Mouse (Mus musculus): ENCODE data around the gene Serpine3.
"Not testable (repeated sequence)": the region's sequence is repeated elsewhere in the genome, so short reads cannot be mapped to it uniquely, and the experiment has no call there.

Serpine3 gene

DNA sequence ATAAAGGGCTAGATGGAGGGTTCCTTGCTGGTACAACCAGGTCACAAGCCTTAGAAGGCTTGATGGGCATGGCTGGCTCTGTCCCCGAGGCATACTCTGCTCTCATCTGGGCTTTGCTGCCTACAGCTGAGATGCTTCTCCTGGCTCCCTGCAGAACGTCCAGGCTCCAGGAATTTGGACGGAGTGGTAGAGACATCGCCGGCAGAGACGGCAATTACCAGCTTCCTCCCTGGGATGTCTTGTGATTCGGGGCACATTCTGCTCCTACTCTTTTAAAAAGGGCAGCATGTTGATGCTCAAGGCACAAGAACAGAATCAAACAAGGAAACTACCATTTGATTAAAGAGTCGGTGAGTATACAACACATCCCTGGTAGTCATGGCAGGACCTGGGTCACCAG is at the start of gene Serpine3:
Gene Serpine3 (plus strand): TSS at position 301 of the 400 bp plus-strand sequence.
- DNase-seq = no peak

DNA sequence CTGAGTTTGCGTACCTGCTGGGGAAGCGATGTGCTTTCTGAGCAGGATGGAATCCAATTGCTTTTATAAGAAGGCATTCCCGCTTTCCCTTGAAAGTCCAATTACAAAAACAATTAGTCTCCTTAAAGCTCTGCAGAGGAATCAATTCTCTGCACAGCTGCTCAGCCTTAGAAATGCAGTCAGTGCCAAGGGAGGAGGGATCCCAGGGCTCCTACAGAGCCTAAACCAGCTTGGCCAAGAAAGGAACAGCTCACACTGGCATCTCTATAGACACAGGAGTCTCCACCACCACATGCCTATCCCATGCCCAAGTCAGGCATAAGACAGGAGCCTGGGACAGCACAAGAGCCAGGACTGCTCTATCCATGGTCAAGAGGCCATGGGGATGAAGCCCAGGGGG is 41.1 kb upstream of the Serpine3 start:
- DNase-seq = no peak

- no peak for DNase-seq
These were observed 35.5 kb upstream of the Serpine3 start for GRCm38 (mm10) chr14:62627951-62628350.

GRCm38 (mm10) chr14:62637436-62638344 is 25.8 kb upstream of the Serpine3 start:
- DNase-seq = no peak

DNA sequence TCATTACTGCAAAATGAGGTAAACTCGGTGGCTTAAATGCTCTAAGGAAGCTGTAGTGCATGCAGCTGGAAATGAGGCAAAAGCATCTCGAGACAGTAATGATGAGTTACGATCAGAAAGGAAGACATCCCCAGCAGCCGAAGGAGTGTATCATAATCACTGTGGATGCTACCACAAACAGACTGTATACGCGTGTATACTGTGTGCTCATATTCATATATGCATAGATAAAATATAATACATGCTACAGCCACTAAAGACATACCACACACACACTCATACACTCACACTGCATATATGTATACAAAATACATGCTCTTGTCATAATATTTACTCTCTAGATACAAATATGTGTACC is 25.1 kb upstream of the Serpine3 start:
- DNase-seq = no peak

DNA sequence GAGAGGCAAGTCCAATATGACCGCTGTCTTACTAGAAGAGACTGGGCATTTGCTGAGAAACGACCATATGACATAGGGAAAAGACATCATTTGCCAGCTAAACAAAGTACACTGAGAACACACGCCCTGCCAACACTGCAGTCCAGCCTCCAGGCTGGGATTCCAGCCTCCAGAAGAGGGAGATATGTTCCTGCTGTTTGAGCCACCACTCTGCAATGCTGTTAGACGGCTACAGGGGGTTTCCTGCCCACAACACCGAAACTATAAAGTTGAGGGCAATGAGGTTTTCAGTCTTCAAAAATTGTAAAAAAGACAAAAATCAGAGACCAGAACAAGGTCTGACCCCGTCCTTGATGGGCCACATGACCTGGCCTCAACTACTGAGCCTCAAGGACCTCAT is 24.4 kb upstream of the Serpine3 start:
- no peak for DNase-seq

GRCm38 (mm10) chr14:62639551-62639950 is 23.9 kb upstream of the Serpine3 start:
- DNase-seq = no peak

DNA sequence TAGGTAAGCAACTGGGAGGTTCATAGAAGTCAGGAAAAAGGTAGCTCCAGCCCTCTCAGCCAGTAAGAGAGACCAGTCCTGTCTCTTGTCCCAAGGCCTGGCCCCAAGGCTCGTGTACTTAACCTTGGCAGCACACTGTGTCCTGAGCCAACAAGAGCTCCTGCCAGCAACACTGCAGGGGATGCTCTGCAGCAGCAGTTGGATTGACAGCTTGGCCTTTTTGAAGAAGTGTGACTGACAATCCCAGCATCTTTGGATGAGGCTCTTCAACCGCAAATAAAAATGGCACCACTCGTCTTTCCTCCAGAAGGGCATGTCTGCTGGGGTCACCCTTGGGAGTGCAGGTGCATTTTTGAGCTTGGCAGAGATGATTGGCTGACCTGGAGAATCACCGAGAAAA is 23.1 kb upstream of the Serpine3 start:
- DNase-seq = no peak

DNA sequence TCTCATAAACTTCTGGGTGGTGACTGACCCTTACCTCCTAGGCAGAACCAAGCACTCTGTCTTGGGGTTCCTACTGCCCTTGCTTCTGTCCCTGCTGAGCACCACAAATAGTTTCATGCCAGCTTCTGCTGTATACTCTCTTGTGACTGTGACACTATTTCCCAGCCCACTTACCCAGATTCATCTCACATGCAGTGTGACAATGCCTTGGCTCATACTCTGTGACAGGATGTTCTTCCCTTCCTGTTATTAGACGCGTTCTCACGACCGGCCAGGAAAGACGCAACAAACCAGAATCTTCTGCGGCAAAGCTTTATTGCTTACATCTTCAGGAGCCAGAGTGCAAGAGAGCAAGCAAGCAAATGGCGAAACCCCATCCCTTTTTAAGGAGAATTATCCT is 21.1 kb upstream of the Serpine3 start:
- not testable (repeated sequence) for DNase-seq

DNA sequence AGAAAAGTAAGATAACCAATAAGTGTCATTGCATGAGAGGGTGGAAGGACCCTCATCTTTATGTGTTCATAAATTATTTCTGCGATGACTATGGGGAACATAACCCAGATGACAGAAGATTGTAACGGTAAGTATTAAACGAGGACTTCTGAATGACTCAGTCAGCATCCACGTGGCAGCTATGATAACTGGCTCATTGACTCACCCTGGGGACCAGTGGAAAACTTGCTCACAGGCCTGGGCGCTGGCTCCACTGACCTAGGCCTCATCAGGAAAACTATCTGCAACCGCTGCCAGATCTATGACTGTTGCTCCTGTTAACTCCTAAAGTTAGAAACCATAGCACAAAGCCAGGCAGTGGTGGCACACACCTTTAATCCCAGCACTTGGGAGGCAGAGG is 15.1 kb upstream of the Serpine3 start:
- DNase-seq = no peak

DNA sequence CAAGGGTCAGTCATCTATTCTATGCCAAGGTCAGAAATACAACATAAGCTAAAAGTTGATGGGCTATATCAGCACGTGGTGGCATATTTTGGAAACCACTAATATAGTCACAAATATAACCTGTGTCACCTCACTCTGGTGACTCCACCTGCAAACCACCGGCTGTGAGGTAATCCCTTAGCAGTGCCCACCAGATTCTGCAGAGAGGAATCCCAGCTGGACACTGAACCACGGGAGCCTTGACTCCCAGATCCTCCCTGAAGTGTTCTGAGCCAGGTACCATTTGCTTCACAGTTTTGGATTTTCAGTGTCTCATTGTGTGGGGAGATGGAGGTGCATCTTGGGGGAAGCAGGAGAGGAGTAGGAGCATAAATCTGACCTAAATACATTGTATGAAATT is 13.1 kb upstream of the Serpine3 start:
- no peak for DNase-seq

DNA sequence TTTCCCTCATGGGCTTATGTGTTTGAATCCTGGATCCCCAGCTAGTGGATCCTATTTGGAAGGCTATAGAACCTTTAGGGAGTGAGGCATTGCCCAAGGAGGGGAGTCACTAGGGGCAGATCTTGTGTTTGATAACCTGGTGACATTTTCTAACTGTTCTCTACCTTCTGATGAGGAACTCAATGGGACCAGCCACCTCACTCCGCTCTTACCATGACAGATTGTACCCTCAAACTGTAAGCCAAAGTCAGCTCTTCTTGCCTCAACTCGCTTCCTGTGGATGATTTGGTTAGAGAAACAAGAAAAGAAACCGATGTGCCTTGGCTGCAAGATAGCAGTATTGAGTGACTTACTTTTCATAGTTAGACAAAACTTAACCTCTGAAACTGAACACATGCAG is 11.7 kb upstream of the Serpine3 start:
- no peak for DNase-seq

GRCm38 (mm10) chr14:62655996-62656395 is 7.5 kb upstream of the Serpine3 start:
- DNase-seq = no peak

- DNase-seq = no peak
These were observed 6.0 kb upstream of the Serpine3 start for GRCm38 (mm10) chr14:62657469-62657868.

GRCm38 (mm10) chr14:62662381-62662780 is 1.1 kb upstream of the Serpine3 start:
- DNase-seq = no peak

DNA sequence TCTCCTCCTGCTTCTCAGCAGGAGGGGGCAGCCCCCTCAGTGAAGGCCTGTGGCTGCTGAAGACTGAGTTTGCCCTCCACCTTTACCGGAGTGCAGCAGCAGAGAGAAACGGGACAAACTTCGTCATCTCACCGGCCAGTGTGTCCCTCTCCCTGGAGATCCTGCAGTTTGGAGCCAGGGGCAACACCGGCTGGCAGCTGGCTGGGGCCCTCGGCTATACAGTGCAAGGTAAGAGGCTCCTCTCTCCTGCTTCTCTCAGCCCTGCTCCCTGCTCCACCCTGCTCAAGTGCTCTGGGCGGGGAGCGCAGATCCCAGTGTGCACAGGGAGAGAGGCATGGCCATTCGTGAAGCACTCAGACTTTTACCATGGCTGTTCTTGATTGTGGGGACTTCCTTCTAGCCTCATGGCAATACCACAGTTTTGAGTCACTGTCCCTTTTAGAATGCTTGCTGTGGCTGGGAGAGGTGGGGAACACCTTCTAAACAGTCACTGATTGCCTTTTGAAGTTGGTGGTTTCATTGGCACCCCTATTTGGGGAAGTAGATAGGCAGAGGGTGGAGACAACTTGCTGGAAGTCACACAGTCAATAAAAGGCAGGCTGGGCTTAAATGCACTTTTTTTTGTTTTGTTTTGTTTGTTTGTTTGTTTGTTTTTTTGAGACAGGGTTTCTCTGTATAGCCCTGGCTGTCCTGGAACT is 1.7 kb downstream of the Serpine3 start:
- no peak for DNase-seq

GRCm38 (mm10) chr14:62673646-62674045 is 10.2 kb downstream of the Serpine3 start:
- DNase-seq = no peak

DNA sequence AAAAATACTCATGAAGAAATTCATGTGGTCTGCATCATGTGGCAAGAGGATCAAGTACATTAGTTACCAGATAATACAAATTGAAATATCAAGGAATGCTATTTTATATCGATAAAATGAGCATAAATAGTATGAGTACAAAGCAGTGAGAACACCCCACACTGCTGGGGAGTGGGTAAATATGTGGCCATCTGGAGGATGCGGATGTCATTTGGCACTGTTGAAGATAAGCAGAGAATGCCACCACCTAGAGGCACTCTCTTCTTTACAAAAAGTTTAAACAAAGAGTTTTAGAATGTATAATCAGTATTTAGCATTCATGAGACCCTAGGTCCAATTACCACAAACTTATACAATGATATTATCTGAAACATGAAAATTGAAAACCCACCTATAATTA is 54.7 kb downstream of the Serpine3 start:
- DNase-seq = no peak

- DNase-seq = no peak
These were observed 58.2 kb downstream of the Serpine3 start for GRCm38 (mm10) chr14:62721625-62722024.

GRCm38 (mm10) chr14:62724560-62724959 is 61.1 kb downstream of the Serpine3 start:
- no peak for DNase-seq

GRCm38 (mm10) chr14:62731902-62732301 is 68.4 kb downstream of the Serpine3 start:
- no peak for DNase-seq

GRCm38 (mm10) chr14:62733666-62734065 is 70.2 kb downstream of the Serpine3 start:
- no peak for DNase-seq

GRCm38 (mm10) chr14:62735646-62736045 is 72.2 kb downstream of the Serpine3 start:
- no peak for DNase-seq

Measured in spleen, adult 18-20 months (tissue).